Mouse (Mus musculus) inflammation-experienced regulatory T-cells (primary cell): ENCODE data around the gene Ankrd13b. TPM values are rescaled to one million over a fixed set of nuclear protein-coding genes. Genes with fewer than 3 reads are reported as not detected.

ENCODE experiments used
- polyA plus RNA-seq, 2 experiments: library from polyadenylated mRNA; unstranded; fragments of 100-300 nt; shearing (Covaris generic); gene quantifications; one replicate each; pipeline ENCODE4 v1.2.1; 2017

The Ankrd13b gene
- polyA plus RNA-seq = 1 to 10 TPM; 6.3 to 6.5 TPM

DNA sequence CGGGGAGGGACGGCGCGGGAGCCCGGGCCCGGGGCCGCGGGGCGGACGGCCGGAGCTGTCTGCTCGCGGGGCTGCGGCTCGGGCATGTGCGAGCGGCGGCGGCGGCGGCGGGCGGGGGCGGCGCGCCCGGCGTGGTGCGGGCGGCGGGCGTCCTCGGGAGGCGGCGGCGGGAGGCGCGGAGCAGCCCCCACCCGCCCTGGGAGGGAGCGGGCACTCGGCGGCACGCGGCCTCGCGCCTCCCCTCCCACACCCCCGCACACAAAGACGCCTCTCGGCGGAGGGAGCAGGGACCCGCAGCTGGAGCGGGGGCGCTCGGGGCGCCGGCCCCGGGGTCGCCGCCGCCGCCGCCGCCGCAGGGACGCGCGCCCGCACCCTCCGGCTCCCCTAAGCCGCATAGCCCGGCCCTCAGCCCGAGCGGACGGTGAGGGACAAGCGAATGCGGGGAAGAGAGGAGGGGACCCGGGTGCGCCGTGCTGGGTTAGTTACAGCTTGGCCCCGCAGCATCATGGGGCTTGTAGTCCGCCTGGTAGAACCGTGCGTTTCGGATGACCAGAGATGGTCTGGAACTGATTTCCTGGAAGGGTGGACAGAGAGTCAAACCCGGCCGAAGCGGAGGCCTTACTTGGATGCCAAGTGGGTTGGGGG lies at the start of gene Ankrd13b:
TSS of gene Ankrd13b (minus strand) at position 88 of the 645 bp plus-strand sequence.

DNA sequence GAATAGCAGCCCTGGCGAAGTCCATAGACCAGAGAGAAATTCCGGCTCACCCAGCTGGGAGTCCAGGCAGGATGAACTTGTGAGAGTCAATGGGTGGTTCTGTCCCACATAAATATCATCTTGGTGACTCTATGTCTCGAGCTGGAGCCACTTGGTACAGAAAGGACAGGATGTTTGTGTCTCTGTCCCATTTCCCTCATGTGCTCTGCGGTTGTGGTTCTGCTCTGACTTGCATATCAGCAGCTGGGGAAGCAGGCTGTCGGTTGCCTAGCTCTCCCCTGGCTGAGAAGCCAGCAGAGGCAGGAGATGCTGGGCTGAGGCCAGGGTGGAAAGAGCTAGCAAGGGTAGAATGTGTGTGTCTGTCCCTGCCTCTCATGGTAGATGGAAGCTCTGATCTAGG lies 29.6 kb upstream of the Ankrd13b start, which contains the start of gene Gm10392:
TSS of gene Gm10392 (minus strand) at position 156 of the 400 bp plus-strand sequence.

DNA sequence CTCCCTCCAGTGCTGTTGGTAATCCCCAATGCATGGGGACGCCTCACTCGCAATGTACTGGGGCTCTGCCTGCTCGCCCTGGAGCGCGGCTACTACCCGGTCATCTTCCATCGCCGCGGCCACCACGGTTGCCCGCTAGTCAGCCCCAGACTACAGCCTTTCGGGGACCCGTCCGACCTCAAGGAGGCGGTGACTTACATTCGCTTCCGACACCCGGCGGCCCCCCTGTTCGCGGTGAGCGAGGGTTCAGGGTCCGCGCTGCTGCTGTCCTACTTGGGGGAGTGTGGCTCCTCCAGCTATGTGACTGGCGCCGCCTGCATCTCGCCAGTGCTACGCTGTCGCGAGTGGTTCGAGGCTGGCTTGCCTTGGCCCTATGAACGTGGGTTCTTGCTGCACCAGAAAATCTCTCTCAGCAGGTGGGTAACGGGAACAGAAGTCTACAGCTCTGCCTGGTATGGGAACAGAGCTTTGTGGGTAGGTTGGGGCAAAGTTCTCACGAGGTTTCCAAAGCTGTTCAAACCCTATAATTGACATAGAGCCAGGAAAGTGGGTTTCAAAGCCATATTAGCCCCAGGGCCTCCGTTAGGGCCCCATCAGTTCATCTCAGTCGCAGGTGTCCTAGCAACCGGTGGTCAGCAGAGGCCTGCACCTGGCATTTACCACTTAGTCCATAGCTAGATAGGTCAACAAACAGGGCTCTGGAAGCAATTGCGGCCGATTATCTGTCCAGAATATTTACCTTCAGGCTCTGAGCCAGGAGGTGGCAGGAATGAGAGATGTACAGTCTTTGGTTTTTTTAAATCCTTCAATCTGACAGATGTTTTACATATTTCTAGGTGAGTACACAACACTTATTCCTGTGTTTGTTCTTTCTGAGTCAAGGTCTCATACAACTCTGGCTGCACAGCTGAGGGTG lies 26.4 kb upstream of the Ankrd13b start, which contains the start of gene Trp53i13:
TSS of gene Trp53i13 (minus strand) at position 344 of the 916 bp plus-strand sequence.

GRCm38 (mm10) chr11:77514832-77515636 lies 25.6 kb upstream of the Ankrd13b start, which contains the start of gene Abhd15:
Gene Abhd15, plus strand, starts transcription at chr11:77515121.

GRCm38 (mm10) chr11:77493512-77494343 lies 4.2 kb upstream of the Ankrd13b start, which contains the start of gene Git1:
Gene Git1, plus strand, starts transcription at chr11:77493562.

DNA sequence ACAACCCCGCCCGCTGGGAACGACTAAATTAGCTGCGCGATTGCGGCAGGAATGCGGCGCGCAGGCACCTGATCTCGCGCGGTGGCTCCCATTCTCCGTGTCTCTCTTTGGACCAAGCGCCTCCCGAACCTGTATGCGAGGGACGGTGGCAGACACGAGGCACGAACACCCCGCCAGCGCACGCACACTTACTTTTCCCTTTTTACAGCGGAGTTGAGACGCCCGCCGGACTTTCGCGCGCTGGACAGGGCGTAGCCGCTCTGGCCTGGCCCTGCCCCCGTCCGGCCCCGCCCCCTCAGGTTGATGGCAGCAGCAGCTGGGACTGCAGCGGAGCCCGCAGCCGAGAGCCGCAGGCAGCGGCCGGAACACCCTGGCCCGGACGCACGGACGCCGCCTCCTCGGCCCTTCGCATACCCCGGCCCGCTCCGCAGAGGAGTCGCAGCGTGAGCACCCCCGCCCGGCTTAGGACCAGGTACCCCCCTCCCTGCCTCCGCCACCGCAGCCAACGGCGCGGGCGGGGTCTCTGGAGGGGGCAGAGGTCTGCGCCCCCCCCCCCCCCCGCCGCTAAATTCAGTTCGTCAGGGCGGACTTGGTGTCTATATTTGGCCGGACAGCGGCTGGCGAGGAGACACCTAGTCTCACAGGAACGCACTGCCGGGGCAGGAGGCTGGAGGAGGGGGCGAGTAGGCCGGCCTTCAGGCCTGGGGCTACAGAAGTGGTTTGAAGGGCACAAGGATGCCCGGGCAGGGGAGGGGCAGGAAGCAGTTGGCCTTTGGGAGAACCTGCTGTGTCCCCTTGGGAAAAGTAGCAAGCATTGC lies 27.0 kb downstream of the Ankrd13b start, which contains the start of gene Coro6:
TSS of gene Coro6 (plus strand) at position 129 of the 818 bp plus-strand sequence.

Other genes with a start within 250 kb of the Ankrd13b start
- not detected for gene Coro6, start 27.3 kb downstream of the Ankrd13b start, polyA plus RNA-seq
- 10 to 100 TPM; 45.6 to 59.6 TPM for gene Git1, start 3.9 kb upstream of the Ankrd13b start, polyA plus RNA-seq
- 1 to 10 TPM in 1 of 2 experiments, under 1 TPM in 1; 0.70 to 9.0 TPM for gene Abhd15, start 25.4 kb upstream of the Ankrd13b start, polyA plus RNA-seq
- gene Trp53i13, start 26.3 kb upstream of the Ankrd13b start, polyA plus RNA-seq = 10 to 100 TPM; 29.8 to 53.3 TPM
- gene Gm10392, start 29.5 kb upstream of the Ankrd13b start, polyA plus RNA-seq = 1 to 10 TPM in 1 of 2 experiments, under 1 TPM in 1; 0.34 to 2.1 TPM
- gene Taok1, start 118.1 kb upstream of the Ankrd13b start, polyA plus RNA-seq = 1 to 10 TPM; 7.2 to 7.5 TPM
- 10 to 100 TPM; 47.9 to 64.4 TPM for gene Nufip2, start 196.5 kb upstream of the Ankrd13b start, polyA plus RNA-seq
- gene Cryba1, start 235.6 kb upstream of the Ankrd13b start, polyA plus RNA-seq = under 1 TPM; 0.19 to 0.61 TPM